In the genomic region with DNA sequence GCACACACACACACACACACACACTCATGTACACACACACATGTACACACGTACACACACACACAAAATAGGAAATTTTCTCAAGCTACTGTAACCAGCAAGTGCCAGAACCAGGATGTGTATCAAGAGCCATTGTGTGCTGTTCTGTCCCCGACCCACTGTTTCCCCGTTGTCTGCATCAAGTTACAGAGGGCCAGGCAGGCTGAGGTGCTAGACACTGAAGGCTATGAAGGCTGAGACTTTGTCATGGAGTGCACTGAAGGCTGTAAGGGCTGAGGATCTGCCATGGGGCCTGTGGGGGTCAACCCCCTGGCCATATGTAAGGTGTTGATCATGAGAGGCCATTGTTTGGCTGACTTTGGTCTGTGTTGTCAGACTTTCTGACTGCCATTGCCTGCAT, we compare ENCODE assay signal across 13 mouse cellular contexts.
"Had no signal": no experiment of that assay in that cellular context is flagged by ENCODE, and none has a peak within 500 bp of the region (broad histone marks: within the 10 kb centered on the region; RNA-seq: fewer than 3 reads in every experiment).

No protein-coding gene starts in this region.

- H3K9ac ChIP-seq: limb, embryonic 15.5 days; liver, embryonic 12.5 days; lung, embryonic 14.5 days had no signal

- ATAC-seq: intestine, embryonic 16.5 days; liver, embryonic 12.5 days; midbrain, embryonic 16.5 days had no signal

- H3K4me3 ChIP-seq: limb, embryonic 15.5 days; liver, embryonic 12.5 days had no signal

- H3K27me3 ChIP-seq: limb, embryonic 15.5 days had no signal

- H3K36me3 ChIP-seq: limb, embryonic 15.5 days; liver, embryonic 12.5 days had no signal

- H3K9me3 ChIP-seq: limb, embryonic 15.5 days; liver, embryonic 12.5 days had no signal

- H3K4me2 ChIP-seq: limb, embryonic 15.5 days; liver, embryonic 12.5 days had no signal

- DNase-seq: kidney, postnatal 10 days; layer of hippocampus, adult 9-11 months; layer of hippocampus, postnatal 36 days; lung, embryonic 14.5 days; lung, postnatal 10 days; lung, postnatal 4 days; right cerebral cortex, adult 18-20 months; right cerebral cortex, postnatal 25 days; thymus, postnatal 4 days had no signal

- H3K27ac ChIP-seq: limb, embryonic 15.5 days; liver, embryonic 12.5 days had no signal
